Mouse (Mus musculus): ENCODE measurements around the gene Hcn3.
A peak's percentile ranks its signal among the peaks of the same experiment; 100 is the strongest.

Gene Hcn3

GRCm38 (mm10) chr3:89159616-89160344, at the start of gene Hcn3:
Gene Hcn3 (minus strand): TSS chr3:89160196.
- peak in 1 of 2 experiments; percentile 43 for DNase-seq (ENCODE audit: low spot score in 2 of 2)

- DNase-seq (ENCODE audit: low spot score in 2 of 2) = no peak
Observed at GRCm38 (mm10) chr3:89209731-89210130, 49.7 kb upstream of the Hcn3 start.

DNA sequence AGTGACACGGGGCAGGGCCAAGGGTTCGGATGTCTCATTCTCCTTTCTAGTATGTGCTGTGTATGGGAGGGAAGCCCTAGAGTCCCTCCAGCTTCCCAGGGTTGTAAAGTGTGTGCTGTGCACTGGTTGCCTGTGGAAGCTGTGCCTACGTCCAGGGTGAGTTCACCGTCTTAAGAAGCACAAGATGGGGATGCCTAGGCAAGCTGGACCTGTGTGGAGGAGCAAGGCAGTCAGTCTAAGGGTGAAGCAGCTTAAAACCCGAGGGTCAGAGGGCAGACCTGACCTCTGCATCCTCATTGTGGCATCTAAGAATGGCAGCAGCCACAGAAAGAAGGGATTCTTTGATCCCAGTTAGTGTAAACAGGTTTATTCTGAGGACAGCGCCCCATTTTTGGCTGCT, 48.7 kb upstream of the Hcn3 start:
- DNase-seq (ENCODE audit: low spot score in 2 of 2) = no peak

GRCm38 (mm10) chr3:89208075-89208657, 48.2 kb upstream of the Hcn3 start:
- no peak for DNase-seq (ENCODE audit: low spot score in 2 of 2)

DNA sequence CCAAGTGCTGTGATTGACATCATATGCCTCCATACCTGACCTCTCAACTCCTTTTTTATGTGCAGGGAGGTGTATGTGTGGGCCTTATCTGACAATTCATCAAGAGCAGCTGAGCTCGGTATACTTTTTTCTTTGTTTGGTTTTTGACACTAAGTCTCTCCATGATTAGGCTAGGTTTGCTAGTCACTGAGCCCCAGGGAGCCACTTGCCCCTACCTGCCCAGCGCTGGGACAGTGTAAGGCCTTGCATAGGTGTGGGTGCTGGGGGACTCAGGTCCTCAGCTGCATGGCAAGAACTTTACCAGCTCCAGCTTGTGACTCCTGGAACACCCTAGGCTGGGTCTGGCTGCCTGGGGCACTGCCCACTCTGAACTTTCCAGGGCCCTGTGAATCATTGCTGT, 46.7 kb upstream of the Hcn3 start:
- DNase-seq (ENCODE audit: low spot score in 2 of 2) = no peak

DNA sequence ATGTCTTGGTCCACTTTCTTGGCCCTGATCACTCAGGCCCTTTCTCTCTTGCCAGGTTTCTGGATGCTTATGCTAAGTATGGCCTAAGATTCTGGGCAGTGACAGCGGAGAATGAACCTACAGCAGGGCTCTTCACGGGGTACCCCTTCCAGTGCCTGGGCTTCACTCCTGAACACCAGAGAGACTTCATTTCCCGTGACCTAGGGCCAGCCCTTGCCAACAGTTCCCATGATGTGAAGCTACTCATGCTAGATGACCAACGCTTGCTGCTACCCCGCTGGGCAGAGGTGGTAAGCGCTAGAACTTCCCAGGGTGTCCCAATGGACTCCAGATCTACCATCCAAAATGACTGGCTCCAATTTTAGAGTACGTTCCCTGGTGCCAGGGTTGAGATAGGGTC, 46.1 kb upstream of the Hcn3 start:
- no peak for DNase-seq (ENCODE audit: low spot score in 2 of 2)

GRCm38 (mm10) chr3:89203142-89203514, 43.1 kb upstream of the Hcn3 start:
- DNase-seq (ENCODE audit: low spot score in 2 of 2) = no peak

GRCm38 (mm10) chr3:89202253-89203141, 42.5 kb upstream of the Hcn3 start, which contains the start of gene Gba:
Gene Gba (plus strand): TSS chr3:89202928.
- peak; percentile 75 to 87 for DNase-seq (ENCODE audit: low spot score in 2 of 2)

GRCm38 (mm10) chr3:89199839-89200238, 39.8 kb upstream of the Hcn3 start:
- DNase-seq (ENCODE audit: low spot score in 2 of 2) = no peak

GRCm38 (mm10) chr3:89195979-89196877, 36.2 kb upstream of the Hcn3 start:
- peak; percentile 88 to 93 for DNase-seq (ENCODE audit: low spot score in 2 of 2)

- no peak for DNase-seq (ENCODE audit: low spot score in 2 of 2)
Observed at GRCm38 (mm10) chr3:89193853-89194252, 33.9 kb upstream of the Hcn3 start.

- DNase-seq (ENCODE audit: low spot score in 2 of 2) = no peak
Observed at GRCm38 (mm10) chr3:89193351-89193750, 33.4 kb upstream of the Hcn3 start.

GRCm38 (mm10) chr3:89190436-89190835, 30.4 kb upstream of the Hcn3 start:
- DNase-seq (ENCODE audit: low spot score in 2 of 2) = no peak

DNA sequence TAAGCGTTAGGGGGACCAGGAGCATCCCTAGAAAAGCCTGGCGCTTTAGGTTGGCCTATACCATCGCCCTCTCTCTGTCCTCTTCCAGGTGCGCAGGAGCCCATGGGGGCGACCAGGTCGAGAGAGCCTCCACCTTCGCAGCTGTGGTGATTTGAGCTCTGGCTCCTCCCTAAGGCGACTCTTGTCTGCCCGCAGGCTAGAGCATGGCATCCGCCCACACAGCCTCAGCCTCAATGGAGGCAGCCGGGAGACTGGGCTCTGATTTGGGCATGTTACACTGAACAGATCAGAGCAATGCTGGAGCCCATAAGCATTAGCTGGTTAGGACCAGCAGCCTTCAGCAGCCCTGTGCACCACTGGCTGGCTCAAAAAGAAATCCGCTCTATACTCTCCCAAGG, 28.5 kb upstream of the Hcn3 start:
- no peak for DNase-seq (ENCODE audit: low spot score in 2 of 2)

- no peak for DNase-seq (ENCODE audit: low spot score in 2 of 2)
Observed at GRCm38 (mm10) chr3:89187690-89188477, 27.9 kb upstream of the Hcn3 start.

DNA sequence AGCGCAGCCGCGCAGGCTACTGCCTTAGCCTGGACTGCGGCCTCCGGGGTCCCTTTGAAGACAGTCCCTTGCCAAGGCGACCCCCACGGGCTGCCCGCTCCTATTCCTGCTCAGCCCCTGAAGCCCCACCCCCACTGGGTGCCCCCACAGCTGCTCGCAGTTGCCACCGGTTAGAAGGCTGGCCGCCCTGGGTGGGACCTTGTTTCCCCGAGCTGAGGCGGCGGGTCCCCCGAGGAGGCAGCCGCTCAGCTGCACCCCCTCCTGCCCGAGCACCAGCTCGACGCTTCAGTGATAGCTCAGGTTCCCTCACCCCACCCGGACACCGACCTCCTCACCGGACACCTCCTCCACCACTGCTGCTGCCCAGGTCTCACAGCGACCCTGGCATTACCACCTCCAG, 27.2 kb upstream of the Hcn3 start:
- DNase-seq (ENCODE audit: low spot score in 2 of 2) = no peak

- DNase-seq (ENCODE audit: low spot score in 2 of 2) = no peak
Observed at GRCm38 (mm10) chr3:89183959-89184315, 23.9 kb upstream of the Hcn3 start.

DNA sequence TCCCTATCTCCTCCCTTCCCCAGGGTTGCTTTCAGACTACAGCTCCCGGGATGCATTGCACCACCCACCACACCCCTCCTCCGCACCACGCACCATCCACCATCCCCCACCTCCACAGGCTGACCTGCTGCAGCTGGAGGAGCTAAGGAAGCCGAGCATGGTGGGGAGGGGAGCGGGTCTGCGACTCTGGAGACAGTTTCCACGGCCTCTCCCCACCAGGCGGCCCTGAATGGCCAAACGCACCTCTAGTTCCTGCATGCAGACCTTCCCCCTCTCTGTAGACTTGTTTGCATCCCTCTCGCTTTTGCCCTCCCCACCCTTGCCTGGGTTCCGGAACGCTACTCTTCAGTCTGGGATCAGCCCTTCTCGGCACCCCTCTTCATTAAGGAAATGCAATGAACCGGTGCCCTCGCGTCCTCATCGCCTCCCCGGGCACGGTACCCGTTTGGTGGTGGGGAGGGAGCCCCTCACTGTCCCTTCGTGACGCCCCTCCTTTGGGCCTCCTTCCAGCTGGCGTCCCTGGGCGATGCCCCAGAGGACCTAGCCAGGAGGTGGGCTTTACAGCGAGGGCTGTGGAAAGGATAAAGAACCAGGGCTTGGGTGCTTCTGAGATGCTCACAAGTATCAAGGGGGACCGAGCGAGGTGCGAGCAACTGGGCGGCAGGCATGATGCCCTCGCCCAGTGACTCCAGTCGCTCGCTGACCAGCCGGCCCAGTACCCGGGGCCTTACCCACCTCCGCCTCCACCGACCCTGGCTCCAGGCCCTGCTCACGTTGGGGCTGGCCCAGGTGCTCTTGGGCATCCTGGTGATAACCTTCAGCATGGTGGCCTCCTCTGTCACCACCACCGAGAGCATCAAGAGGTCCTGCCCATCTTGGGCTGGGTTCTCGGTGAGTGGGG, 23.3 kb upstream of the Hcn3 start, which contains the start of gene Fam189b:
Gene Fam189b, plus strand, starts transcription at position 86 of the 901 bp plus-strand sequence.
- peak; percentile 83 to 88 for DNase-seq (ENCODE audit: low spot score in 2 of 2)

- DNase-seq (ENCODE audit: low spot score in 2 of 2) = no peak
Observed at GRCm38 (mm10) chr3:89182531-89183057, 22.6 kb upstream of the Hcn3 start.

All from urinary bladder, postnatal 4 days (tissue).